Mouse (Mus musculus): ENCODE measurements around the gene 9530002B09Rik. TPM values are rescaled to one million over a fixed set of nuclear protein-coding genes. Genes with fewer than 3 reads are reported as not detected.

9530002B09Rik gene
- total RNA-seq (2021): not detected
- long read RNA-seq, experiment 1: 0 reads
- long read RNA-seq, experiment 2: 0 reads

DNA sequence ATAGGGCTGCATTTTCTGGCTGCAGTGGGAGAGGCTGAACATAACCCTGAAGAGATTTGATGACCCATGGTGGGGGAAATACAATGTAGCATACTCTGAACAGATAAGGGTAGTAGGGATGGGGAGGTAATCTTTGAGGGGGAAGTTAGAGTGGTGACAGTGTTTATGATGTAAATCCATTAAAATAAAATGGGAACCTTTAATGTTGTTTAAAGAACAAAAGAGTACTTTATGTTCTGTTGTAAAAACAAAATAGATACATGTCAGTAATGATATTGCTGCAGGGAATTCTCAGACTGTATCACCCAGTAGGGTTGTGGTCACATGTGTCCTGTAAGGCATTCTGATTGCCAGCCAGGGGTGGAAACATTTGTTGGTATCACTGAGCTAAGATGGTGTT lies at the start of gene 9530002B09Rik:
9530002B09Rik (plus strand) TSS at position 301 of the 400 bp plus-strand sequence.
- intact Hi-C loops (cut with DNase I): no loop called here
- no peak for DNase-seq

Other genes starting within 250 kb of the 9530002B09Rik start
- 10 to 100 TPM in 1 of 2 experiments, 1 to 10 TPM in 1; 9.9 to 10.3 TPM for gene Ppt1, start 147.0 kb downstream of the 9530002B09Rik start, total RNA-seq (2021)
- 10 to 100 TPM; 17.5 to 19.8 TPM for gene Cap1, start 196.8 kb downstream of the 9530002B09Rik start, total RNA-seq (2021)